Mouse (Mus musculus) G1E (cell line): ENCODE data around the gene Tnfrsf1b.

Source experiments
- CTCF ChIP-seq: IDR thresholded peaks from 2 replicates; pipeline ENCODE4 v1.5.1; 2012; ENCODE audit warnings: low read depth, low read length, inconsistent platforms, mixed read lengths
- GATA1 ChIP-seq: IDR thresholded peaks from 2 replicates; pipeline ENCODE4 v1.6.1; 2012; ENCODE audit warnings: borderline replicate concordance, low read length, inconsistent platforms, mixed read lengths

DNA sequence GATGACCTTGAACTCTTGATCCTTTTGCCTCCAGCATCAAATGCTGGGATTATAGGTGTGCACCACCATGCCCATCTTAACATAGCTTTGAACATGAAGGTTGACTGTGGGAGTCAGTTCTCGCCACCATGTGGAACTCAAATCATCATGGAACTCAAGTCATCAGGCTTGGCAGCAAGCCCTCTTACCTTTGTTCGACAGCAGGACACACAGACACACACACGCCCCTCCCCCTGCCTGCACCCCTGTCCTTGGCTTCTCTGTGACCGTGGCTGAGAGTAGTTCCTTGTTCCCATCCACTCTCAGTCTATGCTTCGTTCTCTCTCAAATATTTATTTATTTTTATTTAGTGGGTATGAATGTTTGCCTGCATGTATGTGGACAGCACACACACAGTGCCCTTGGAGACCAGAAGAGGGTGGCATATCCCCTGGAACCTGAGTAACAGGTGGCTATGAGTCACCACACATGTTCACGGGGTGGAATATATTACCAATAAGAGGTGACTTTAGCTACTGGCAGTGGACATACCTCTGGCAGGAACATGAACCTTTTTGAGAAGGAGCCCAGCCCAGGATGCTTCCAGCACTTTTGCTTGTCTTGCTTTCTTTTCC, 37.5 kb downstream of the Tnfrsf1b start:
- TF ChIP-seq CTCF = no peak
- TF ChIP-seq GATA1 = no peak
